Mouse (Mus musculus) embryonic fibroblast, embryonic 13.5 days (primary cell): ENCODE measurements around the gene Mbnl2.

Source experiments
- CTCF ChIP-seq: IDR thresholded peaks from 2 replicates; pipeline ENCODE4 v1.5.1; 2011; ENCODE audit warnings: mild to moderate bottlenecking, control low read depth, low read length, moderate library complexity, borderline replicate concordance; ENCODE audit not compliant: insufficient read depth
- POLR2A ChIP-seq: IDR thresholded peaks from 2 replicates; pipeline ENCODE4 v1.6.1; 2011; ENCODE audit warnings: low read depth, mild to moderate bottlenecking, control low read depth, low read length, moderate library complexity

GRCm38 (mm10) chr14:120324883-120325480, 49.5 kb downstream of the Mbnl2 start:
- TF ChIP-seq CTCF, result no peak
- TF ChIP-seq POLR2A, result no peak
